Mouse (Mus musculus): Measurements from ENCODE around the gene Ap1g1.

GRCm38 (mm10) chr8:109798721-109799120 lies 20.4 kb downstream of the Ap1g1 start:
- TF ChIP-seq CTCF (IDR thresholded peaks at IDR 0.05; ENCODE audit: insufficient read depth, low read depth, low read length) (no peak), POLR2A (IDR thresholded peaks at IDR 0.05; ENCODE audit: insufficient read depth, low read depth, low read length) (no peak)

Measured in olfactory bulb, adult 2 months (tissue).